Mouse (Mus musculus) testis, postnatal 10 days (tissue): ENCODE measurements around the gene Rpl27a.

Experiments
- DNase-seq: peaks from one replicate; pipeline ENCODE4 v3.0.0; 2021; ENCODE audit warnings: low spot score

Rpl27a gene

GRCm38 (mm10) chr7:109566327-109566726 lies 47.4 kb downstream of the Rpl27a start:
- DNase-seq = no peak

GRCm38 (mm10) chr7:109566841-109567768 lies 48.2 kb downstream of the Rpl27a start:
- DNase-seq = no peak

GRCm38 (mm10) chr7:109568391-109568892 lies 49.5 kb downstream of the Rpl27a start:
- no peak for DNase-seq
